Mouse (Mus musculus) forebrain, postnatal 0 days (tissue): ENCODE data around the gene Pitx1. TPM values are rescaled to one million over a fixed set of nuclear protein-coding genes. Genes with fewer than 3 reads are reported as not detected.

Experiments
- ATAC-seq: fragments of 200-750 bp; cut with Nextera tagmentation; 2 replicates; pipeline ENCODE4 v1.8.0; 2017; ENCODE audit warnings: mild to moderate bottlenecking, moderate library complexity
- DNase-seq: peaks from one replicate; pipeline ENCODE4 v3.0.0-alpha.2; 2015
- H3K27ac ChIP-seq: fragments of 300-500 bp; sonication (generic); 2 replicates; pipeline ENCODE4 v1.5.1; 2014; ENCODE audit warnings: low read depth, mild to moderate bottlenecking, antibody characterized with exemption, low read length, moderate library complexity, mixed read lengths
- H3K27me3 ChIP-seq: fragments of 300-500 bp; sonication (generic); 2 replicates; pipeline ENCODE4 v1.6.1; 2014; ENCODE audit warnings: mild to moderate bottlenecking, low read length, mixed read lengths; ENCODE audit not compliant: insufficient read depth
- H3K36me3 ChIP-seq: fragments of 300-500 bp; sonication (generic); 2 replicates; pipeline ENCODE4 v1.6.1; 2014; ENCODE audit warnings: mild to moderate bottlenecking, moderate library complexity; ENCODE audit not compliant: insufficient read depth
- H3K4me1 ChIP-seq: fragments of 300-500 bp; sonication (generic); 2 replicates; pipeline ENCODE4 v1.6.1; 2014; ENCODE audit warnings: antibody characterized with exemption; ENCODE audit not compliant: insufficient read depth
- H3K4me2 ChIP-seq: fragments of 300-500 bp; sonication (generic); 2 replicates; pipeline ENCODE4 v1.6.1; 2014; ENCODE audit warnings: low read depth, mild to moderate bottlenecking, moderate library complexity
- H3K4me3 ChIP-seq: fragments of 300-500 bp; sonication (generic); 2 replicates; pipeline ENCODE4 v1.5.1; 2014; ENCODE audit warnings: low read depth, low read length, mixed read lengths
- H3K9ac ChIP-seq: fragments of 300-500 bp; sonication (generic); 2 replicates; pipeline ENCODE4 v1.6.1; 2014; ENCODE audit warnings: mild to moderate bottlenecking
- H3K9me3 ChIP-seq: fragments of 300-500 bp; sonication (generic); 2 replicates; pipeline ENCODE4 v1.6.1; 2016; ENCODE audit warnings: low read length
- CTCF ChIP-seq: sonication (generic); IDR thresholded peaks from 2 replicates; pipeline ENCODE4 v1.5.1; 2016; ENCODE audit warnings: antibody characterized with exemption, control low read depth, low read depth
- WGBS: fragments of 180-500 bp; shearing (Covaris S2); extraction: QIAGEN DNeasy Blood & Tissue Kit; methylation state at CpG from one replicate; pipeline ENCODE4 v1.1.7; 2014; 5-methylcytosine and 5-hydroxymethylcytosine counted together
- polyA plus RNA-seq: library from polyadenylated mRNA; unstranded; fragments of >200 nt; fragmentation: Nextera tagmentation; extraction: Ambion mirVana; gene quantifications from 2 replicates; pipeline ENCODE4 v1.2.1, GENCODE M21; 2015
- total RNA-seq: library from RNA; depleted of rRNA; stranded (reverse); fragments of >200 nt; gene quantifications from 2 replicates; pipeline ENCODE4 v1.2.3, GENCODE M21; 2014; rRNA removed

Pitx1 gene
- total and polyA plus RNA-seq, 2 experiments from 2014 or later, result not detected

- no peak for TF ChIP-seq CTCF
- DNase-seq, result no peak
- Histone ChIP-seq H3K4me2 (no peak within 1 kb of the TSS), H3K9ac (no peak within 1 kb of the TSS), H3K27ac (no peak within 1 kb of the TSS), H3K4me1 (no peaks in the 10 kb centered on the region), H3K9me3 (no peaks in the 10 kb centered on the region), H3K36me3 (no peaks in the 10 kb centered on the region), H3K27me3 (no peaks in the 10 kb centered on the region), H3K4me3 (no peak within 1 kb of the TSS)
- WGBS, result 83% methylated on average over 3 of the region's 3 CpGs
- ATAC-seq, result no peak
These were observed 51.7 kb downstream of the Pitx1 start, which contains the start of gene Catsper3 for GRCm38 (mm10) chr13:55784268-55784667. TSS of gene Catsper3 (plus strand) at chr13:55784568.

- H3K27me3 ChIP-seq, result no peaks in the 10 kb centered on the region
- DNase-seq, result no peak
- WGBS, result 76% methylated on average over 11 of the region's 11 CpGs
- no peaks in the 10 kb centered on the region for H3K4me1 ChIP-seq
- no peak overlapping the region for H3K9ac ChIP-seq
- no peak for ATAC-seq
- no peak overlapping the region for H3K27ac ChIP-seq
- no peaks in the 10 kb centered on the region for H3K36me3 ChIP-seq
- TF ChIP-seq CTCF, result no peak
- no peak overlapping the region for H3K4me3 ChIP-seq
- no peaks in the 10 kb centered on the region for H3K9me3 ChIP-seq
- no peak overlapping the region for H3K4me2 ChIP-seq
These were observed 60.9 kb downstream of the Pitx1 start for GRCm38 (mm10) chr13:55775056-55775455.

Other genes starting within 250 kb of the Pitx1 start
- gene B4galt7, start 236.3 kb downstream of the Pitx1 start, total RNA-seq, result 57.6 and 63.1 TPM in 2 replicates
- gene B4galt7, start 236.3 kb downstream of the Pitx1 start, polyA plus RNA-seq, result 36.1 and 43.0 TPM in 2 replicates
- 87.8 and 115 TPM in 2 replicates for gene Caml, start 213.2 kb downstream of the Pitx1 start, total RNA-seq
- gene Caml, start 213.2 kb downstream of the Pitx1 start, polyA plus RNA-seq, result 116 and 121 TPM in 2 replicates
- gene Ddx46, start 201.2 kb downstream of the Pitx1 start, total RNA-seq, result 28.0 and 34.7 TPM in 2 replicates
- 17.7 and 20.1 TPM in 2 replicates for gene Ddx46, start 201.2 kb downstream of the Pitx1 start, polyA plus RNA-seq
- 135 and 167 TPM in 2 replicates for gene B230219D22Rik, start 143.1 kb downstream of the Pitx1 start, total RNA-seq
- 40.7 and 59.5 TPM in 2 replicates for gene B230219D22Rik, start 143.1 kb downstream of the Pitx1 start, polyA plus RNA-seq
- gene Txndc15, start 121.5 kb downstream of the Pitx1 start, total RNA-seq, result 116 and 121 TPM in 2 replicates
- gene Txndc15, start 121.5 kb downstream of the Pitx1 start, polyA plus RNA-seq, result 134 and 135 TPM in 2 replicates
- gene Pcbd2, start 108.8 kb downstream of the Pitx1 start, total RNA-seq, result 9.6 and 11.1 TPM in 2 replicates
- gene Pcbd2, start 108.8 kb downstream of the Pitx1 start, polyA plus RNA-seq, result 28.7 and 29.2 TPM in 2 replicates
- not detected in 2 replicates for gene Catsper3, start 51.6 kb downstream of the Pitx1 start, total RNA-seq
- gene Catsper3, start 51.6 kb downstream of the Pitx1 start, polyA plus RNA-seq, result 0.14 and 0.19 TPM in 2 replicates